16 mouse cellular contexts compared by ENCODE assay signal in genomic region chr9:7604005-7604404, GRCm38 (mm10). TPM values are rescaled to one million over a fixed set of nuclear protein-coding genes. Genes with fewer than 3 reads are reported as not detected.
DNase-seq lines count a peak whose midpoint lies in the region; ATAC-seq lines count a peak whose summit lies in the region.
"Had no signal": no experiment of that assay in that cellular context is flagged by ENCODE, and none has a peak within 500 bp of the region (broad histone marks: within the 10 kb centered on the region; RNA-seq: fewer than 3 reads in every experiment).

No protein-coding gene starts in this region.

- DNase-seq in cerebellum, postnatal 10 days = peak; percentile 40 to 57
- DNase-seq in cerebellum, postnatal 4 days (ENCODE audit: low spot score in 2 of 2) = no peak
- peak; percentile 39 for DNase-seq in brain, adult 2 months (ENCODE audit: low read depth, low spot score)
- peak; percentile 40 for DNase-seq in gonadal fat pad, adult 2 months (ENCODE audit: low read depth)
- no peak for DNase-seq in left cerebral cortex, postnatal 4 days
- no peak for DNase-seq in adrenal gland, postnatal 10 days

- intact Hi-C loops in left cerebral cortex, postnatal 4 days (cut with DNase I) = loop anchor here (10.0 kb wide), 3 partner anchors 291 to 1071 kb away; no protein-coding TSS in a partner anchor

- no peaks in the 10 kb centered on the region for H3K36me3 ChIP-seq in megakaryocyte, embryonic 14.5 days (replicated peaks; ENCODE audit: low read length)
- H3K36me3 ChIP-seq: forebrain, embryonic 10.5 days; hindbrain, embryonic 10.5 days had no signal

- H3K27me3 ChIP-seq in megakaryocyte, embryonic 14.5 days (replicated peaks) = no peaks in the 10 kb centered on the region

- peaks cover 70% of the 10 kb centered on the region for H3K4me1 ChIP-seq in megakaryocyte, embryonic 14.5 days
- H3K4me1 ChIP-seq: forebrain, embryonic 10.5 days; hindbrain, embryonic 10.5 days had no signal

- peak overlapping the region; percentile 82 for H3K4me3 ChIP-seq in megakaryocyte, embryonic 14.5 days (replicated peaks)
- H3K4me3 ChIP-seq: forebrain, embryonic 10.5 days; hindbrain, embryonic 10.5 days had no signal

- ATAC-seq in megakaryocyte, adult 5-6 weeks (ENCODE audit: poor library complexity, severe bottlenecking) = no peak

- no peaks in the 10 kb centered on the region for H3K9me3 ChIP-seq in megakaryocyte, embryonic 14.5 days
- H3K9me3 ChIP-seq: forebrain, embryonic 10.5 days; hindbrain, embryonic 10.5 days had no signal

RNA-seq across cellular contexts. Expression of gene Mmp20, which starts 24.0 kb away (rescaled TPM):
- polyA plus RNA-seq in megakaryocyte, embryonic 14.5 days (2012; ENCODE audit: insufficient read depth, low replicate concordance) = not detected in 2 replicates
- total RNA-seq in megakaryocyte, adult 5-6 weeks (2015) = not detected in 2 replicates
- total RNA-seq in megakaryocyte, adult 5-6 weeks (2017) = not detected in 2 replicates
- not detected in 2 replicates for polyA plus RNA-seq in gonadal fat pad, adult 2 months (2012; rRNA removed)
- total RNA-seq in left cerebral cortex, postnatal 4 days (2021) = not detected
- not detected for total RNA-seq in adrenal gland, postnatal 10 days (2021)
- total RNA-seq: adrenal gland, postnatal 14 days; gastrocnemius, postnatal 4 days had no signal
- polyA plus RNA-seq: forebrain, embryonic 10.5 days; heart, embryonic 14.5 days; hindbrain, embryonic 10.5 days; macrophage had no signal

RNA-seq across cellular contexts. Expression of gene Mmp27, which starts 32.8 kb away (rescaled TPM):
- polyA plus RNA-seq in megakaryocyte, embryonic 14.5 days (2012; ENCODE audit: insufficient read depth, low replicate concordance) = not detected in 2 replicates
- 0.13 and 0.21 TPM in 2 replicates for total RNA-seq in megakaryocyte, adult 5-6 weeks (2015)
- total RNA-seq in megakaryocyte, adult 5-6 weeks (2017) = 0.45 and 0.66 TPM in 2 replicates
- polyA plus RNA-seq in gonadal fat pad, adult 2 months (2012; rRNA removed) = 0.15 and 0.27 TPM in 2 replicates
- not detected for total RNA-seq in left cerebral cortex, postnatal 4 days (2021)
- under 1 TPM; 0.15 to 0.30 TPM for total RNA-seq in adrenal gland, postnatal 10 days (2021)
- total RNA-seq: ES-E14; gastrocnemius, postnatal 4 days had no signal
- polyA plus RNA-seq: forebrain, embryonic 10.5 days; heart, embryonic 14.5 days; hindbrain, embryonic 10.5 days; intestine, embryonic 16.5 days had no signal

RNA-seq across cellular contexts. Expression of gene Mmp8, which starts 45.7 kb away (rescaled TPM):
- polyA plus RNA-seq in megakaryocyte, embryonic 14.5 days (2012; ENCODE audit: insufficient read depth, low replicate concordance) = 1.4 TPM in 1 of 2 replicates, not detected in the other
- total RNA-seq in megakaryocyte, adult 5-6 weeks (2015) = 404 and 435 TPM in 2 replicates
- 512 and 543 TPM in 2 replicates for total RNA-seq in megakaryocyte, adult 5-6 weeks (2017)
- polyA plus RNA-seq in gonadal fat pad, adult 2 months (2012; rRNA removed) = 0.08 TPM in 1 of 2 replicates, not detected in the other
- total RNA-seq in left cerebral cortex, postnatal 4 days (2021) = not detected
- total RNA-seq in adrenal gland, postnatal 10 days (2021) = 1 to 10 TPM; 1.1 to 2.6 TPM
- total RNA-seq: ES-E14 had no signal

Comparison
In these comparisons a context has a peak if more than half of its experiments do, and no peak if none do; other contexts are left out.
1. DNase-seq: peak in cerebellum, postnatal 10 days (2 of 2), brain, adult 2 months (single experiment) and gonadal fat pad, adult 2 months (single experiment); none in cerebellum, postnatal 4 days (0 of 2), left cerebral cortex, postnatal 4 days (single experiment) and adrenal gland, postnatal 10 days (single experiment).
2. RNA of gene Mmp8, which starts 45.7 kb away (total RNA-seq): 404 to 543 TPM in megakaryocyte, adult 5-6 weeks; 1.1 to 2.6 TPM in adrenal gland, postnatal 10 days and not detected in left cerebral cortex, postnatal 4 days; every median in the first group is over 100 times any median in the second.